Mouse (Mus musculus): Measurements from ENCODE around the gene Sapcd1.

GRCm38 (mm10) chr17:35032323-35032870 lies 4.6 kb upstream of the Sapcd1 start:
- TF ChIP-seq CTCF (IDR thresholded peaks at IDR 0.05; ENCODE audit: low read depth) (peak; percentile 29), EP300 (IDR thresholded peaks at IDR 0.05; ENCODE audit: low read depth) (no peak)
